Mouse (Mus musculus) activated CD4-positive, CD25-positive, alpha-beta regulatory T cell, adult 4 months (primary cell): ENCODE data around the gene Usp3. TPM values are rescaled to one million over a fixed set of nuclear protein-coding genes. Genes with fewer than 3 reads are reported as not detected.

Experiments
- ATAC-seq: one replicate; pipeline ENCODE4 v1.8.0; 2017
- polyA plus RNA-seq, 2 experiments: library from polyadenylated mRNA; unstranded; fragments of 100-300 nt; shearing (Covaris generic); gene quantifications; one replicate each; pipeline ENCODE4 v1.2.1; 2017

Usp3 gene
- polyA plus RNA-seq, 2 experiments from 2014 or later, result 95.5 to 156 TPM

GRCm38 (mm10) chr9:66561496-66561895, 31.4 kb downstream of the Usp3 start:
- ATAC-seq, result no peak

- ATAC-seq, result peak; percentile 52
These were observed 32.2 kb downstream of the Usp3 start for GRCm38 (mm10) chr9:66560728-66561127.

DNA sequence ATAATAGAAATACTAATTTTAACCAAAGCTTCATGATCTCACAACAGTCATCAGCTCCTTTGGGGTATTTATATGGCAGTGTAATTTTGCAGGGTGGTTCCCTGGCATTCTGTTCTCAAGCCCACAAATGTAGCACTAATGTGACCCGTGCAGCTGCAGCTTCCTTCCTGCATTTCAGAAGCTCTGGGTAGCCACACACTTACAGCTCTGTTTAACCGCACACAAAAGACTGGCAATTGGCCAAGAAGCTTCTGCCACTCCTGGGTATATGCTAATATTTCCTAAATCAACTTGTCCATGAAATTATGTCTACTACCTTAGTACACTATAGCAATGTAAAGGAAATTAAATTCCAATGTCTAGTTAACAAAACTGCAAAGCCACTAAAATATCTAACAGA, 32.6 kb downstream of the Usp3 start:
- ATAC-seq, result peak; percentile 57

DNA sequence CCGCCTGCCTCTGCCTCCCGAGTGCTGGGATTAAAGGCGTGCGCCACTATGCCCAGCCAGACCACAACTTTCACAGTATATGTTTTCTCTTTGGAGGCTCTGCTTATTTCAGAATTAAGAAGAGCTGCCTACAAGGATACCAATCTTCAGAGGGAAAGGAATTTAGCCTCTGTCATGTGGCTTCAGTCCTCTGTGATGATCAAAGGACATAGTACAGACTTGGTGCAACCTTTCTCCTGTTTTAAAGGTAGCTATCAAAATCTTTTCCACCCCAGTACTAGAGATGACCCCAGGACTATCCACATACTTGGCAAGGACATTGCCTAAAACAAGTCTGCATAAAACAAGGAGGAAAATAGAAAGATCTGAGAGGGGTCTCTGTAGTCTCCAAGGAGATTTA, 34.0 kb downstream of the Usp3 start:
- ATAC-seq, result no peak

- ATAC-seq, result no peak
These were observed 50.2 kb downstream of the Usp3 start for GRCm38 (mm10) chr9:66542785-66543184.

GRCm38 (mm10) chr9:66521595-66521994, 71.3 kb downstream of the Usp3 start:
- ATAC-seq, result no peak

DNA sequence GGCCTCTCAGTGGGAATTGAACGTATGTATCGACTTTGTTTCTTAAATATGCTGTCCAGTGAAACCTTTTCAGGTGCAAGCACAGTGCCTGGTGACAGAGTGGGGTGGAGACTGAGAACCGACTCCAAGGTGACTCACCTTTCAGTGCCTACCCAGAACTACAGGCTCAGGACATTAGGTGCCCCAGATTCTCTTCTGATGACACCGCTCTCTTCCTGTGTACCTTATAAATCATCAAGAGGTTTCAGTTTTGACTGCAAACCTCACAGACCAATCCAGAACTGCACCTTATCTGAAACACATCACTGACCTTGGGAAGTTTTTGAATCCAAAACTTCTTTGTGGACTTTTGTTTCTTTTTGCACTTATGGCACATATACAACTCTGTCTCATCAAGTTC, 72.6 kb downstream of the Usp3 start:
- no peak for ATAC-seq

GRCm38 (mm10) chr9:66518901-66519300, 74.0 kb downstream of the Usp3 start:
- ATAC-seq, result no peak

DNA sequence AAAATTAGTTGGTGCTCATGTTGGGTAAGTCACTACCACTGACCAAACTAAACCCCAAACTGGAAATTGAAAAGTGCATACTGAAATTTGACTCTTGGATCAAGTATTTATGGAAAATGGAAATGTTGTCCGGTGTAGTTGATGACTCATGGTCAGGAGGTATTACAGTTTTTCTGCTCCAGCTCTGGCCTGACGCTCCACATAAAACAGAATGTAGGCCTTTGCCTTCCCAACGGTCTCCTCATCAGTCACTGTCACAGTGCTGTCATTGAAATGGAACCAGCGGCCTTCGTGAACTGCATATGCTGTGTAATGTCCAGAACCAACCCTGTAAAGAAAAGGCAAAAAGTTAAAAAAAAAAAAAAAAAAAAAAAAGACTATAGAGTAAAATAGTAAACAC, 74.7 kb downstream of the Usp3 start:
- no peak for ATAC-seq

GRCm38 (mm10) chr9:66517746-66518145, 75.2 kb downstream of the Usp3 start:
- no peak for ATAC-seq

GRCm38 (mm10) chr9:66516296-66516940, 76.5 kb downstream of the Usp3 start:
- no peak for ATAC-seq

DNA sequence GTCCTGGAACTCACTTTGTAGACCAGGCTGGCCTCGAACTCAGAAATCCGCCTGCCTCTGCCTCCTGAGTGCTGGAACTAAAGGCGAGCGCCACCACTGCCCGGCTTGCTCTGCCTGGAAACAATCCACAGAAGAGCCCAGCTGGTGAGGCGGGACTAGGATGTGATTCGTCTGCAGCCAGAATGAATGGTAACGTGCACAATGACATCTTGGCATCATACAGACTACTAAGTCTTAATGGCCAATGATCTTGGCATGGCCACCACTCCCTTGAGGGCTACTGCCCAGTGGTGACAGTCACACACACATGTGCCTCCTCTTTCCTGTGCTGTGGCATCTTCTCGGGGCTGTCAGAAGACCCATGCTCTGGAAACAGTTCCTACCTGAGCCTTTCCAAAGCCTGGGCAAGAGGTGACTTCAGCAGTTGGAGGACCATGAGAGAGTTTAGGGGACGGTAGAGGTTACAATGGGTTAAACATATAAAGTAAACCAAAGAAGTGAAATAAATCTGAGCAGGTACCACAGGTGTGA, 77.2 kb downstream of the Usp3 start:
- ATAC-seq, result no peak

DNA sequence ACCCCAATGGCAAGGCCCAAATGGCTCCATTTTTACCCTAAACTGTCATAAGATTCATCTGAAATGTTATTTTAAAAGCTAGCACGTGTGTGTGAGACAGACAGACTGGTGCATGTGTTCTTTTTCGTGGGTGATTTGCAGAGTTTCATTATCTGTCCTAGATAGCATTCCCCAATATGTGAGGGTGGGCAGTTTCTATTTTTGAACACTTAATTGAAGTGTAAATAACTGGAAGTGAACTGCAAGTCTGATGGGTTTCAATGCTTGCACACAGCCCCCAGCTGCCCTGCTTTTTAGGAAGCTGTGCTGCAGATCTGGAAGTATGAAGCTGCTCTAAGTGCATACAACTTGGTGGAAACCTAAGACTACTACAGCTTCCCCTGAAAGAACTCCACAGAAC, 77.8 kb downstream of the Usp3 start:
- no peak for ATAC-seq

DNA sequence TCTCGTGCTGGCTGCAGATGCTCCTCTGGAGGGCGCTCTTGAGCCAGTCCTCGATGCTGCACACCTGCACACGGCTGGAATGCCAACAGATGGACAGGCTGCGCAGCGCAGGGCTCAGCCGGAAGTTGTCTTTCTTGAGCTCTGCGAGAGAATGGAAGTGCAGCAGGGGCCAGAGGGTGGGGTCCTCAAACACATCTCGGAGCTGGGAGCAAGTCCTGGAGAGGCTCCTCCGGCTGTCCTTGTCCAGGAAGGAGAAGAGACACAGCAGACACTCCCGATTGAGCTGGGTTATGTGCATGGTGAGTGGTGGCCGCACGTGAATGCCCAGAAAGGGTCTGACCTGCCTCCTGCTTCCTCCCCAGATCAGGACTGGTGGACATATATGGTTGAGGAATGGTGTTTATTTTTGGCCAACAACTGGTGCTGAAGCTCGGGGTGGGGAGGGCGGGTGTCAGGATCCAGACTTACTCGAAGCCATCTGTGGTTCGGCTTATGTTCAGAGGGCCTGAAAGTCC, 78.6 kb downstream of the Usp3 start, which contains the start of gene Fbxl22:
Gene Fbxl22, minus strand, starts transcription at position 338 of the 515 bp plus-strand sequence.
- no peak for ATAC-seq

DNA sequence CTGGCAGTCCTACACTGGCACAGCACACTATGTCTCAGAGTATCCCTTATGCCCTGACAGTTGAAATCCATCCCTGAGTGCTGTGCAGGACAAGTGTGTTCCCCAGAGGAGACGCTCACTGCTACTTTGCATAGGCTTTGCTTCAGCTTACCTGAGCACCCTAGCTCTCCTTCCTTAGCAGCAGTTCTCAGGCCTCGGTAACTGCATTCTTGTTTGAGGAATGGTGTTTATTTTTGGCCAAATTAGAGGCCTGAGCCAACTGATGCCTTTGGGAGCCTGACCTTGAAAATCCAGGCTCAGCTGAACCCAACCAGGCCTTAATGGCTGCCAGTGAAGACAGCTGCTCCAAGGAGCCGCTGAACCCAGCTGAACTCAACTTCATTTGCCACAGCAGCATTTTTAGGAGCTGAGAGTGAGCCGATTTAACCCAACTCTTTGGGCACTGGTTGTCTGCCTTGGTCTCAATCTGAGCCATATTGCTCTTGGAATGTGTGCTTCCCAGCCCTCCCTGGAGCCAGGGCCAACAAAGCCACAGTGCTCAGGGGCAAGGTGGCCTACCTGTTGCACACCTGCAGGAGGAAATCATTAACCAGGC, 79.2 kb downstream of the Usp3 start:
- no peak for ATAC-seq

GRCm38 (mm10) chr9:66513150-66513549, 79.8 kb downstream of the Usp3 start:
- ATAC-seq, result no peak

DNA sequence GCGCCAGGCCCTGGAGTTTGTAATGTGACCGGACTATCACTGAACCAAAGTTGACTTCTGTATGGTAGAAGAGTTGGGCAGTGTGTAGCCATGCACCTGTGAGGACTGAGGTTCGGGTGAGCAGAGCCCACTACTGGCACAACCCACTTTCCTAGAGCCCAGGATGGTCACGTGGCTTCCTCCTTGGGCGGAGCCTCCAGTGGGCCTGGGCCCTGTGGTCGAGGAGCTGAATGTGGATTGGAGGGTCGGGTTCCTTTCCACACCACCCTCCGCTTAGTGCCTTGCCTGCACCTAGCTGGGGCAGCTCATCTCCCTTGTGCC, 80.6 kb downstream of the Usp3 start:
- peak; percentile 54 for ATAC-seq

DNA sequence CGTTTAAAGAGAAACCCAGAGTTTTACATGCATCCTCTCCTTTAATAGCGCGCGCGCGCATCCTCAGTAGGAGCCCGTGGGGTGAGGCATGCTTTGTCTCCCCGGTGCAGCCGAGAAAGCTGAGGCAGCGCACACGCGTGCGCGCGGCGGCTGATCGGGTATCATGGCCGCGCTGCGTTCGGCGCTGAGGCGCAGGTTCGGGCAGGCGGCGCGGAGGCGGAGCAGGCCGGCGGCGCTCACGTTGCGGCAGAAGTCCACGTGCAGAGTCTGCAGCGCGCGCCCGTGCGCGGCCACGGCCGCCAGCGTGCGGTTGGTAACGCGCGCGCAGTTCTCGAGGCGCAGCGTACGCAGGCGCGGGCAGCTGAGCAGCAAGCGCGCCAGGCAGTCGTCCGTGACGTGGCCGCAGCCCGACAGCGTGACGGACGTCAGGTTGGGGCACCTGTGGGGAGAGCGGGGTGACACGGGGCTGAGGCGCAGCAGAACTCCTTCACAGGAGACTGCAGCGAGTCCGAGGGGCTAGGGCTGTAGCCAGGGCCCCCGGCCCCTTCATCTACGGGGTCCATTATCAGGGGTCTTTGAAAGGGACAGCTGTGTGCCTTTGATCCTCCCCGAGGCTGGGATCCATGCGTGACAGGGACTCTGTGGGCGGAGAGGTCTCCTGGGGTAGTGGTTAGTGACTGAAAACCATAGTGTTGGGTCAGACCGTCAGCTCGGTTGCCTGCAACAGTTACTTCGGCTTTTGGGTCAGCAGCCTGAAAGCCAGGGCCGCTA, 81.2 kb downstream of the Usp3 start:
- peak; percentile 78 for ATAC-seq

DNA sequence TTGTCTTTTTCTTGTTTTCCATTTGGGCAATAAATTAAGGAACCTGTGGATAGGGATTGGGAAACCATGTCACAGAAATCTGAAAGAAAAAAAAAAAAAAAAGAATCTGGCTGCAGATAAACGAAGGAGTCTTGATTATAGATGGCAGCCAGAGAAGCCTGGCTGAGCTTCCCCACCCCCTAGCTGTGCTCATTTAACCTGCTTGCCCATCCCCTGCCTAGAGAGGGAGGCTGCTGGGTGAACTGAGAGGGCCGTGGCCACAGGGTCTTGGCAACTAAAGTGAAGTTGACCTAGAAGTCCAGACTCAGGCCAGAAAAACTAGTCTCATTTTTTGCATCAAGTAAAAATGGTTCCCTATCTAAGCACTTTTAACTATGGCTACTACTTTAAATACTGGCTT, 82.0 kb downstream of the Usp3 start:
- ATAC-seq, result no peak

DNA sequence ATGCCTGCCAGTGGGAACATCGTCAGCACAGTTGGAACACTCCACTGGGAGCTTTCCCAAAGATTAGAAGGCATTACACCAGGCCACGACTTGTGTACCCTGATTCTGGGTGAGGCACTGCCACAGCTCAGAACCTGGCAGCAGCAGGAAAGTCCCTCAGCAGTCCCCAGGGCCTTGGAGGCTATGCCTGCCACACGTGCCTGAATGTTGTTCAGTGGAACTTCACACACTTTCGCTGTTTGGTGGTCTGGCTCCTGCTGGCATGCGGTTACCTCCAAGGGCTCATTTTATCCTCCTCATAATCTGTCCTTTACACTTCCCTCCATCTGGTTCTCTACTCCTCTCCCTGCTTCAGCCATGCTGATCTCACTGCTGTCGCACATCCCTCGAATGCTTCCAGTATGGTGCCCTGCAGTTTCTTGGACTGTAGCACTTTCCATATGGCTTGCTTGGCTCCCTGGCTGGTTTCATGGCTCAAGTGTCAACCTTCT, 82.5 kb downstream of the Usp3 start:
- no peak for ATAC-seq

DNA sequence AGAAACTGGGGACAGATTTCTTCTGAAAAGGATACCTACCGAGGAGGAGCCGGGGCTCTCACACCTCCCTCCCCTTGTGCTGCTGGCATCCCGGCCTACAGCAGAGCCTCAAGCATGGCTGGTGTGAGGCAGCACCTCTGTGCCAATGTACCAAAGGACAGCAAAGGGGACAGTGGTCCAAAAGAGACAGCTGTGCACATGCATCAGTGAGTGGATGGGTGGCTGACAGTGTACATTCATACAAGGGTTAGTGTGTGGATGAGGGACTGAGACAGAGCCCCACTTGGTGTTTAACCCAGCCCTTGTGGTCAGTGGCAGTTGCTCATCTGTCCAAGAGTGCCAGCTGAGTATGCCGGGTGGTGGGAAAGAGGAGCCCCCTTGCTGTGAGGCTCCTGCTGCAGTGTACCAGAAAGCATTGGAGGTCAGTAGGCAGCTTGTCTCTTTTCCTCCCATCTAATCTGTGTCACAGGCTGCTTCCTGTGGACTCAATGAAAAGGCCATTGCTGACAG, 84.0 kb downstream of the Usp3 start:
- no peak for ATAC-seq

GRCm38 (mm10) chr9:66507684-66508083, 85.3 kb downstream of the Usp3 start:
- no peak for ATAC-seq

- ATAC-seq, result no peak
These were observed 86.5 kb downstream of the Usp3 start for GRCm38 (mm10) chr9:66506424-66506823.
